In genomic region chr19:21473345-21473744, GRCm38 (mm10) we compare ENCODE assay signal across 8 mouse cellular contexts. TPM values are rescaled to one million over a fixed set of nuclear protein-coding genes. Genes with fewer than 3 reads are reported as not detected.
A peak's percentile ranks its signal among the peaks of the same experiment; 100 is the strongest.
DNase-seq lines count a peak whose midpoint lies in the region; ATAC-seq and TF ChIP-seq lines count a peak whose summit lies in the region.

Gene Gda, minus strand, starts transcription at chr19:21473445.

- H3K4me2 ChIP-seq in heart, embryonic 13.5 days, result peak within 1 kb of the TSS; percentile 78
- peak within 1 kb of the TSS; percentile 76 for H3K4me2 ChIP-seq in neural tube, embryonic 13.5 days

- peaks cover 6% of the 10 kb centered on the region for H3K36me3 ChIP-seq in G1E (replicated peaks)
- no peaks in the 10 kb centered on the region for H3K36me3 ChIP-seq in heart, embryonic 13.5 days
- no peaks in the 10 kb centered on the region for H3K36me3 ChIP-seq in neural tube, embryonic 13.5 days

- H3K27ac ChIP-seq in heart, embryonic 13.5 days (replicated peaks), result no peak within 1 kb of the TSS
- no peak within 1 kb of the TSS for H3K27ac ChIP-seq in neural tube, embryonic 13.5 days (replicated peaks)

- intact Hi-C loops in left cerebral cortex, postnatal 36 days (cut with DNase I), result loop anchor here (5.0 kb wide), 1 partner anchor 46 kb away; no protein-coding TSS in a partner anchor

- TF ChIP-seq CTCF in G1E (IDR thresholded peaks at IDR 0.05; ENCODE audit: low read depth, low read length), result no peak

- peak within 1 kb of the TSS; percentile 62 for H3K9ac ChIP-seq in heart, embryonic 13.5 days
- H3K9ac ChIP-seq in neural tube, embryonic 13.5 days, result peak within 1 kb of the TSS; percentile 58

- peaks cover 5% of the 10 kb centered on the region for H3K9me3 ChIP-seq in G1E (replicated peaks)
- H3K9me3 ChIP-seq in heart, embryonic 13.5 days, result 0 out of 2 replicates have a peak, but pooled peaks cover 4% of the 10 kb centered on the region
- H3K9me3 ChIP-seq in neural tube, embryonic 13.5 days, result peaks cover 9% of the 10 kb centered on the region

- 55% methylated on average over 2 of the region's 2 CpGs for WGBS in heart, embryonic 13.5 days
- 76% methylated on average over 2 of the region's 2 CpGs for WGBS in neural tube, embryonic 13.5 days

- ATAC-seq in G1E (ENCODE audit: extremely low read depth, insufficient number of reproducible peaks, low FRiP score, poor library complexity, severe bottlenecking), result no peak
- ATAC-seq in heart, embryonic 13.5 days (ENCODE audit: extremely low read depth, insufficient number of reproducible peaks, low FRiP score, low TSS enrichment), result no peak
- ATAC-seq in neural tube, embryonic 13.5 days (ENCODE audit: low read depth), result no peak

- peak within 1 kb of the TSS; percentile 81 for H3K4me3 ChIP-seq in G1E (ENCODE audit: low read depth, low read length)
- peak within 1 kb of the TSS; percentile 55 for H3K4me3 ChIP-seq in heart, embryonic 13.5 days
- H3K4me3 ChIP-seq in neural tube, embryonic 13.5 days, result peak within 1 kb of the TSS; percentile 43

- peaks cover 23% of the 10 kb centered on the region for H3K4me1 ChIP-seq in G1E (ENCODE audit: insufficient read depth, low read depth, low read length)
- H3K4me1 ChIP-seq in heart, embryonic 13.5 days, result 0 out of 2 replicates have a peak, but pooled peaks cover 5% of the 10 kb centered on the region
- H3K4me1 ChIP-seq in neural tube, embryonic 13.5 days (replicated peaks), result peaks cover 9% of the 10 kb centered on the region

- peaks cover 4% of the 10 kb centered on the region; the same call in 1 of the 2 replicates for H3K27me3 ChIP-seq in G1E (ENCODE audit: insufficient read depth, low read length)
- peaks cover 35% of the 10 kb centered on the region for H3K27me3 ChIP-seq in heart, embryonic 13.5 days (replicated peaks)
- peaks cover 30% of the 10 kb centered on the region for H3K27me3 ChIP-seq in neural tube, embryonic 13.5 days

- DNase-seq in adrenal gland, postnatal 25 days, result no peak
- DNase-seq in adrenal gland, postnatal 14 days, result no peak
- DNase-seq in G1E (ENCODE audit: low spot score), result no peak
- DNase-seq in left cerebral cortex, postnatal 36 days (ENCODE audit: low spot score in 2 of 2), result no peak
- no peak for DNase-seq in yolk sac, embryonic 10.5 days (ENCODE audit: low spot score)
- DNase-seq in kidney, adult 18-20 months, result no peak

RNA-seq across cellular contexts. Expression of gene Gda, which starts in this region (rescaled TPM):
- total RNA-seq in adrenal gland, postnatal 25 days (2021), result 14.6 and 22.7 TPM in 2 replicates
- 9.9 and 10.1 TPM in 2 replicates for total RNA-seq in adrenal gland, postnatal 14 days (2021)
- 16.6 and 21.0 TPM in 2 replicates for total RNA-seq in G1E (2014; fragmentation: Nextera tagmentation)
- total RNA-seq in G1E (2017), result 4.9 and 6.0 TPM in 2 replicates
- 1.2 and 1.7 TPM in 2 replicates for polyA plus RNA-seq in G1E (2012)
- 0.08 and 0.19 TPM in 2 replicates for polyA plus RNA-seq in heart, embryonic 13.5 days (2015; fragmentation: Nextera tagmentation; extraction: Ambion mirVana)
- total RNA-seq in left cerebral cortex, postnatal 36 days (2021), result 100 to 1,000 TPM; 184 to 196 TPM
- 0.58 and 0.63 TPM in 2 replicates for polyA plus RNA-seq in neural tube, embryonic 13.5 days (2015; fragmentation: Nextera tagmentation; extraction: Ambion mirVana)
